Comparison of ENCODE assay signal across 16 mouse cellular contexts in genomic region chr6:93828262-93828661, GRCm38 (mm10).
"Had no signal": no experiment of that assay in that cellular context is flagged by ENCODE, and none has a peak within 500 bp of the region (broad histone marks: within the 10 kb centered on the region; RNA-seq: fewer than 3 reads in every experiment).

No protein-coding gene starts in this region.

- DNase-seq: kidney, adult 2 months; kidney, postnatal 10 days; kidney, postnatal 4 days; liver, embryonic 13.5 days; lung, adult 18-20 months; lung, postnatal 10 days; lung, postnatal 36 days; midbrain, embryonic 14.5 days; thymus, postnatal 25 days had no signal

- H3K27ac ChIP-seq: hindbrain, embryonic 15.5 days; kidney, embryonic 15.5 days; limb, embryonic 10.5 days; limb, embryonic 13.5 days; liver, embryonic 13.5 days; lung, embryonic 15.5 days; midbrain, embryonic 10.5 days had no signal

- H3K9ac ChIP-seq: hindbrain, embryonic 15.5 days; kidney, embryonic 15.5 days; limb, embryonic 13.5 days; liver, embryonic 13.5 days; lung, embryonic 15.5 days had no signal

- H3K36me3 ChIP-seq: hindbrain, embryonic 15.5 days; kidney, embryonic 15.5 days; limb, embryonic 10.5 days; limb, embryonic 13.5 days; liver, embryonic 13.5 days; lung, embryonic 15.5 days; midbrain, embryonic 10.5 days had no signal

- H3K4me3 ChIP-seq: hindbrain, embryonic 15.5 days; kidney, embryonic 15.5 days; limb, embryonic 10.5 days; limb, embryonic 13.5 days; liver, embryonic 13.5 days; lung, embryonic 15.5 days; megakaryocyte, embryonic 14.5 days; midbrain, embryonic 10.5 days had no signal

- H3K9me3 ChIP-seq: hindbrain, embryonic 15.5 days; kidney, embryonic 15.5 days; limb, embryonic 10.5 days; limb, embryonic 13.5 days; liver, embryonic 13.5 days; lung, embryonic 15.5 days; midbrain, embryonic 10.5 days had no signal

- H3K4me1 ChIP-seq: lung, embryonic 15.5 days; megakaryocyte, embryonic 14.5 days had no signal

- H3K4me2 ChIP-seq: hindbrain, embryonic 15.5 days; kidney, embryonic 15.5 days; limb, embryonic 13.5 days; liver, embryonic 13.5 days; lung, embryonic 15.5 days had no signal

- H3K27me3 ChIP-seq: hindbrain, embryonic 15.5 days; kidney, embryonic 15.5 days; limb, embryonic 13.5 days; liver, embryonic 13.5 days; lung, embryonic 15.5 days; megakaryocyte, embryonic 14.5 days had no signal
